Mouse (Mus musculus): ENCODE data around the gene Olfr1090.

Olfr1090 gene

GRCm38 (mm10) chr2:86758893-86759292 is at the start of gene Olfr1090:
Gene Olfr1090 (minus strand): TSS chr2:86758993.
- no peak for DNase-seq (ENCODE audit: low spot score)

- no peak for DNase-seq (ENCODE audit: low spot score)
Measured at GRCm38 (mm10) chr2:86782179-86782578, 23.4 kb upstream of the Olfr1090 start, which contains the start of gene Olfr1093. Gene Olfr1093 (plus strand): TSS chr2:86782479.

GRCm38 (mm10) chr2:86761050-86761449 is 2.3 kb upstream of the Olfr1090 start:
- no peak for DNase-seq (ENCODE audit: low spot score)

- no peak for DNase-seq (ENCODE audit: low spot score)
Measured at GRCm38 (mm10) chr2:86733601-86734000, 25.2 kb downstream of the Olfr1090 start, which contains the start of gene Olfr1089. Gene Olfr1089 (minus strand): TSS chr2:86733701.

Measured in embryo, embryonic 10.5 days (tissue).